Mouse (Mus musculus): ENCODE measurements around the gene Lingo2. TPM values are rescaled to one million over a fixed set of nuclear protein-coding genes. Genes with fewer than 3 reads are reported as not detected.

Gene Lingo2
- polyA plus RNA-seq (2014; fragmentation: Nextera tagmentation; extraction: Ambion mirVana), result 68.8 and 80.0 TPM in 2 replicates

GRCm38 (mm10) chr4:36951150-36951954, at the start of gene Lingo2:
Gene Lingo2 (minus strand): TSS chr4:36951747.
- Histone ChIP-seq H3K27ac (peak within 1 kb of the TSS; percentile 55), H3K4me3 (replicated peaks; ENCODE audit: low read length) (peak within 1 kb of the TSS; percentile 71), H3K9me3 (ENCODE audit: control insufficient read depth, low read length) (no peaks in the 10 kb centered on the region), H3K4me1 (replicated peaks; ENCODE audit: control insufficient read depth, insufficient read depth, low read length) (peaks cover 12% of the 10 kb centered on the region; the same call in 1 of the 2 replicates), H3K4me2 (replicated peaks) (peak within 1 kb of the TSS; percentile 93), H3K27me3 (ENCODE audit: control insufficient read depth, insufficient read depth, low read length) (peaks cover 28% of the 10 kb centered on the region), H3K36me3 (replicated peaks; ENCODE audit: control insufficient read depth, insufficient read depth) (no peaks in the 10 kb centered on the region), H3K9ac (peak within 1 kb of the TSS; percentile 76)
- WGBS, result under 1% methylated on average over 61 of the region's 61 CpGs
- DNase-seq (ENCODE audit: low spot score) (peak; percentile 63), ATAC-seq (ENCODE audit: low FRiP score) (peak; percentile 67)

GRCm38 (mm10) chr4:36973358-36973757, 21.8 kb upstream of the Lingo2 start:
- no peak for ATAC-seq (ENCODE audit: low FRiP score)
- no peak overlapping the region for H3K27ac ChIP-seq
- H3K9ac ChIP-seq, result no peak overlapping the region
- H3K4me3 ChIP-seq (replicated peaks; ENCODE audit: low read length), result no peak overlapping the region
- DNase-seq (ENCODE audit: low spot score), result no peak
- WGBS, result 93% methylated on average over 4 of the region's 4 CpGs
- H3K4me2 ChIP-seq (replicated peaks), result no peak overlapping the region
- no peaks in the 10 kb centered on the region for H3K4me1 ChIP-seq (replicated peaks; ENCODE audit: control insufficient read depth, insufficient read depth, low read length)
- H3K27me3 ChIP-seq (ENCODE audit: control insufficient read depth, insufficient read depth, low read length), result no peaks in the 10 kb centered on the region
- no peaks in the 10 kb centered on the region for H3K9me3 ChIP-seq (ENCODE audit: control insufficient read depth, low read length)
- no peaks in the 10 kb centered on the region for H3K36me3 ChIP-seq (replicated peaks; ENCODE audit: control insufficient read depth, insufficient read depth)

GRCm38 (mm10) chr4:36952431-36953429, 1.2 kb upstream of the Lingo2 start:
- Histone ChIP-seq H3K36me3 (replicated peaks; ENCODE audit: control insufficient read depth, insufficient read depth) (no peaks in the 10 kb centered on the region), H3K4me1 (replicated peaks; ENCODE audit: control insufficient read depth, insufficient read depth, low read length) (peaks cover 7% of the 10 kb centered on the region; the same call in 1 of the 2 replicates), H3K27ac (no peak overlapping the region), H3K4me2 (replicated peaks) (peak overlapping the region; percentile 93), H3K4me3 (replicated peaks; ENCODE audit: low read length) (peak overlapping the region; percentile 71), H3K9ac (peak overlapping the region; percentile 76), H3K9me3 (ENCODE audit: control insufficient read depth, low read length) (no peaks in the 10 kb centered on the region), H3K27me3 (ENCODE audit: control insufficient read depth, insufficient read depth, low read length) (peaks cover 28% of the 10 kb centered on the region)
- ATAC-seq (ENCODE audit: low FRiP score) (no peak), DNase-seq (ENCODE audit: low spot score) (peak; percentile 38)
- WGBS, result 6% methylated on average over 20 of the region's 20 CpGs

- Histone ChIP-seq H3K36me3 (replicated peaks; ENCODE audit: control insufficient read depth, insufficient read depth) (no peaks in the 10 kb centered on the region), H3K9me3 (ENCODE audit: control insufficient read depth, low read length) (no peaks in the 10 kb centered on the region), H3K4me1 (replicated peaks; ENCODE audit: control insufficient read depth, insufficient read depth, low read length) (peaks cover 12% of the 10 kb centered on the region; the same call in 1 of the 2 replicates), H3K9ac (peak overlapping the region; percentile 76), H3K27ac (peak overlapping the region; percentile 55; the same call in 1 of the 2 replicates), H3K4me3 (replicated peaks; ENCODE audit: low read length) (peak overlapping the region; percentile 71), H3K4me2 (replicated peaks) (peak overlapping the region; percentile 93), H3K27me3 (ENCODE audit: control insufficient read depth, insufficient read depth, low read length) (peaks cover 28% of the 10 kb centered on the region)
- 1% methylated on average over 7 of the region's 7 CpGs for WGBS
- no peak for ATAC-seq (ENCODE audit: low FRiP score)
- DNase-seq (ENCODE audit: low spot score), result no peak
These were observed 338 bp upstream of the Lingo2 start for GRCm38 (mm10) chr4:36951955-36952215.

GRCm38 (mm10) chr4:36950790-36951149, 777 bp downstream of the Lingo2 start:
- DNase-seq (ENCODE audit: low spot score), result no peak
- Histone ChIP-seq H3K4me3 (replicated peaks; ENCODE audit: low read length) (peak overlapping the region; percentile 71), H3K27ac (peak overlapping the region; percentile 55), H3K9me3 (ENCODE audit: control insufficient read depth, low read length) (no peaks in the 10 kb centered on the region), H3K9ac (peak overlapping the region; percentile 76), H3K36me3 (replicated peaks; ENCODE audit: control insufficient read depth, insufficient read depth) (no peaks in the 10 kb centered on the region), H3K4me2 (replicated peaks) (peak overlapping the region; percentile 93), H3K27me3 (ENCODE audit: control insufficient read depth, insufficient read depth, low read length) (peaks cover 28% of the 10 kb centered on the region), H3K4me1 (replicated peaks; ENCODE audit: control insufficient read depth, insufficient read depth, low read length) (peaks cover 12% of the 10 kb centered on the region; the same call in 1 of the 2 replicates)
- peak; percentile 39 for ATAC-seq (ENCODE audit: low FRiP score)
- WGBS, result under 1% methylated on average over 11 of the region's 11 CpGs

- H3K4me3 ChIP-seq (replicated peaks; ENCODE audit: low read length), result peak overlapping the region; percentile 71
- WGBS, result under 1% methylated on average over 42 of the region's 43 CpGs
These were observed 1.4 kb downstream of the Lingo2 start for GRCm38 (mm10) chr4:36950021-36950751.

DNA sequence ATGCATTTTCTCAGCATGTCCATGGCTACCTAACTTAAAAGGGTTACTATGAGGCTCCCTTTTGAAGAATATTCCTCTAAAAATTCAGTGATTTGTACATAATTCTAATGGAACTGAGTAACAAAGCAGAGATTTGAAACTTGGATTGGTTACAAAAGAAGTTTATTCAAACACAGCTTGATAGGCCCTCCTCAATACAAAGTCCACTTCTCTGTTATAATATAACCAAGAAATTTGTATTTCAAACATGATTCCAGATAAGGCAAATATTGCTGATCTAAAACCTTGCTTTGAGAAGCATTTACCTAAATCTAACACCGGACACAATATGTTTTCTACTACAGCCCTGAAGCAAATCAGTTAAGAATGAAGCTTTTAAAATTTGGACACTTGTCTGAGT, 60.7 kb downstream of the Lingo2 start:
- H3K4me2 ChIP-seq (replicated peaks), result no peak overlapping the region

More at GRCm38 (mm10) chr4:36950021-36950751, 1.4 kb downstream of the Lingo2 start:
- H3K9me3 ChIP-seq (ENCODE audit: control insufficient read depth, low read length), result no peaks in the 10 kb centered on the region
- ATAC-seq (ENCODE audit: low FRiP score) (peak; percentile 91), DNase-seq (ENCODE audit: low spot score) (peak; percentile 87)
- peaks cover 12% of the 10 kb centered on the region; the same call in 1 of the 2 replicates for H3K4me1 ChIP-seq (replicated peaks; ENCODE audit: control insufficient read depth, insufficient read depth, low read length)
- H3K9ac ChIP-seq, result peak overlapping the region; percentile 76
- peak overlapping the region; percentile 55 for H3K27ac ChIP-seq
- H3K4me2 ChIP-seq (replicated peaks), result peak overlapping the region; percentile 93
- H3K27me3 ChIP-seq (ENCODE audit: control insufficient read depth, insufficient read depth, low read length), result peaks cover 28% of the 10 kb centered on the region
- H3K36me3 ChIP-seq (replicated peaks; ENCODE audit: control insufficient read depth, insufficient read depth), result no peaks in the 10 kb centered on the region

GRCm38 (mm10) chr4:36890365-36890764, 61.2 kb downstream of the Lingo2 start:
- Histone ChIP-seq H3K36me3 (replicated peaks; ENCODE audit: control insufficient read depth, insufficient read depth) (no peaks in the 10 kb centered on the region), H3K9ac (no peak overlapping the region), H3K4me2 (replicated peaks) (no peak overlapping the region), H3K27me3 (ENCODE audit: control insufficient read depth, insufficient read depth, low read length) (no peaks in the 10 kb centered on the region), H3K4me1 (replicated peaks; ENCODE audit: control insufficient read depth, insufficient read depth, low read length) (no peaks in the 10 kb centered on the region), H3K27ac (no peak overlapping the region), H3K4me3 (replicated peaks; ENCODE audit: low read length) (no peak overlapping the region), H3K9me3 (ENCODE audit: control insufficient read depth, low read length) (no peaks in the 10 kb centered on the region)
- ATAC-seq (ENCODE audit: low FRiP score) (no peak), DNase-seq (ENCODE audit: low spot score) (no peak)
- 93% methylated on average over 3 of the region's 3 CpGs for WGBS

More for the DNA sequence above, 60.7 kb downstream of the Lingo2 start:
- no peaks in the 10 kb centered on the region for H3K4me1 ChIP-seq (replicated peaks; ENCODE audit: control insufficient read depth, insufficient read depth, low read length)
- no peak for DNase-seq (ENCODE audit: low spot score)
- 100% methylated on average over 1 of the region's 1 CpGs for WGBS
- no peak for ATAC-seq (ENCODE audit: low FRiP score)
- H3K9me3 ChIP-seq (ENCODE audit: control insufficient read depth, low read length), result no peaks in the 10 kb centered on the region
- H3K9ac ChIP-seq, result no peak overlapping the region
- no peak overlapping the region for H3K27ac ChIP-seq
- no peaks in the 10 kb centered on the region for H3K36me3 ChIP-seq (replicated peaks; ENCODE audit: control insufficient read depth, insufficient read depth)
- no peaks in the 10 kb centered on the region for H3K27me3 ChIP-seq (ENCODE audit: control insufficient read depth, insufficient read depth, low read length)
- no peak overlapping the region for H3K4me3 ChIP-seq (replicated peaks; ENCODE audit: low read length)
